Comparison of ENCODE assay signal across 17 mouse cellular contexts in genomic region chr7:133888926-133889920, GRCm38 (mm10).
DNase-seq lines count a peak whose midpoint lies in the region; ATAC-seq and TF ChIP-seq lines count a peak whose summit lies in the region.
"Had no signal": no experiment of that assay in that cellular context is flagged by ENCODE, and none has a peak within 500 bp of the region (broad histone marks: within the 10 kb centered on the region; RNA-seq: fewer than 3 reads in every experiment).

No protein-coding gene starts in this region.

- H3K4me2 ChIP-seq in lung, embryonic 14.5 days = no peak overlapping the region
- H3K4me2 ChIP-seq in lung, postnatal 0 days (replicated peaks; ENCODE audit: low read depth, low read length) = no peak overlapping the region
- H3K4me2 ChIP-seq in stomach, postnatal 0 days (replicated peaks; ENCODE audit: low read depth) = no peak overlapping the region
- H3K4me2 ChIP-seq: hindbrain, embryonic 14.5 days; limb, embryonic 13.5 days; lung, embryonic 15.5 days had no signal

- no peak for ATAC-seq in lung, embryonic 14.5 days (ENCODE audit: insufficient read depth)
- no peak for ATAC-seq in lung, postnatal 0 days
- ATAC-seq in stomach, postnatal 0 days (ENCODE audit: low FRiP score, low TSS enrichment) = 0 out of 2 replicates have a peak, but pooled peaks have one; percentile 10
- ATAC-seq: forebrain, embryonic 14.5 days had no signal

- no peaks in the 10 kb centered on the region for H3K9me3 ChIP-seq in lung, embryonic 14.5 days (ENCODE audit: low read depth, low read length)
- H3K9me3 ChIP-seq in lung, postnatal 0 days (ENCODE audit: low read length) = no peaks in the 10 kb centered on the region
- no peaks in the 10 kb centered on the region for H3K9me3 ChIP-seq in stomach, postnatal 0 days (ENCODE audit: control insufficient read depth, low read length)
- H3K9me3 ChIP-seq: limb, embryonic 13.5 days; lung, embryonic 15.5 days had no signal

- no peaks in the 10 kb centered on the region for H3K4me1 ChIP-seq in lung, embryonic 14.5 days (ENCODE audit: insufficient read depth)
- no peaks in the 10 kb centered on the region for H3K4me1 ChIP-seq in lung, postnatal 0 days (ENCODE audit: insufficient read depth, low read depth, low read length)
- no peaks in the 10 kb centered on the region for H3K4me1 ChIP-seq in stomach, postnatal 0 days (replicated peaks; ENCODE audit: control insufficient read depth, insufficient read depth)
- H3K4me1 ChIP-seq: limb, embryonic 13.5 days; lung, embryonic 15.5 days had no signal

- no peak overlapping the region for H3K9ac ChIP-seq in lung, embryonic 14.5 days
- H3K9ac ChIP-seq in lung, postnatal 0 days (replicated peaks; ENCODE audit: low read depth) = no peak overlapping the region
- no peak overlapping the region for H3K9ac ChIP-seq in stomach, postnatal 0 days (ENCODE audit: low read length)
- H3K9ac ChIP-seq: hindbrain, embryonic 14.5 days; limb, embryonic 13.5 days; lung, embryonic 15.5 days had no signal

- DNase-seq in adrenal gland, postnatal 10 days = peak; percentile 26
- DNase-seq in adrenal gland, postnatal 4 days (ENCODE audit: low spot score in 2 of 2) = no peak
- peak; percentile 12 for DNase-seq in lung, embryonic 14.5 days
- DNase-seq in lung, postnatal 0 days (ENCODE audit: low spot score) = no peak
- peak; percentile 53 to 64 for DNase-seq in gastrocnemius, postnatal 4 days (ENCODE audit: low spot score in 2 of 2)
- DNase-seq in stomach, postnatal 0 days (ENCODE audit: low spot score) = peak; percentile 10
- no peak for DNase-seq in cerebellum, adult 9-11 months
- no peak for DNase-seq in embryo, embryonic 10 days (ENCODE audit: low spot score)
- DNase-seq: cerebellum, adult 9-10 months; layer of hippocampus, postnatal 36 days; thymus, postnatal 4 days had no signal

- peaks cover 10% of the 10 kb centered on the region; the same call in 1 of the 2 replicates for H3K36me3 ChIP-seq in lung, embryonic 14.5 days (ENCODE audit: insufficient read depth)
- no peaks in the 10 kb centered on the region for H3K36me3 ChIP-seq in lung, postnatal 0 days (ENCODE audit: insufficient read depth, low read length)
- H3K36me3 ChIP-seq in stomach, postnatal 0 days (ENCODE audit: control insufficient read depth, insufficient read depth, low read length) = no peaks in the 10 kb centered on the region
- H3K36me3 ChIP-seq: limb, embryonic 13.5 days had no signal

- TF ChIP-seq CTCF in lung, embryonic 14.5 days (IDR thresholded peaks at IDR 0.05; ENCODE audit: low read depth) = no peak
- no peak for TF ChIP-seq CTCF in lung, postnatal 0 days (IDR thresholded peaks at IDR 0.05)
- no peak for TF ChIP-seq CTCF in stomach, postnatal 0 days (IDR thresholded peaks at IDR 0.05; ENCODE audit: low read depth)

- H3K27me3 ChIP-seq in lung, embryonic 14.5 days (ENCODE audit: insufficient read depth, low read length) = no peaks in the 10 kb centered on the region
- no peaks in the 10 kb centered on the region for H3K27me3 ChIP-seq in lung, postnatal 0 days (replicated peaks; ENCODE audit: insufficient read depth, low read length)
- H3K27me3 ChIP-seq in stomach, postnatal 0 days (ENCODE audit: control insufficient read depth, insufficient read depth, low read length) = no peaks in the 10 kb centered on the region
- H3K27me3 ChIP-seq: limb, embryonic 13.5 days; lung, embryonic 15.5 days had no signal

- H3K27ac ChIP-seq in lung, embryonic 14.5 days (ENCODE audit: low read depth) = no peak overlapping the region
- H3K27ac ChIP-seq in lung, postnatal 0 days (ENCODE audit: low read length) = no peak overlapping the region
- H3K27ac ChIP-seq in stomach, postnatal 0 days (replicated peaks) = no peak overlapping the region
- H3K27ac ChIP-seq: hindbrain, embryonic 14.5 days; kidney, postnatal 0 days; limb, embryonic 13.5 days; lung, embryonic 15.5 days had no signal

- WGBS in lung, embryonic 14.5 days = 78% methylated on average over 19 of the region's 19 CpGs
- WGBS in lung, postnatal 0 days = 83% methylated on average over 19 of the region's 19 CpGs
- WGBS in stomach, postnatal 0 days = 73% methylated on average over 19 of the region's 19 CpGs

- H3K4me3 ChIP-seq in lung, embryonic 14.5 days (ENCODE audit: low read depth, low read length) = no peak overlapping the region
- H3K4me3 ChIP-seq in lung, postnatal 0 days (ENCODE audit: low read depth, low read length) = no peak overlapping the region
- no peak overlapping the region for H3K4me3 ChIP-seq in stomach, postnatal 0 days (ENCODE audit: low read depth, low read length)
- H3K4me3 ChIP-seq: limb, embryonic 13.5 days; lung, embryonic 15.5 days; myocyte had no signal

- no peak for TF ChIP-seq EP300 in lung, postnatal 0 days (IDR thresholded peaks at IDR 0.05)
- no peak for TF ChIP-seq EP300 in stomach, postnatal 0 days (optimal IDR thresholded peaks at IDR 0.05)

Comparison
In these comparisons a context has a peak if more than half of its experiments do, and no peak if none do; other contexts are left out.
1. DNase-seq: peak in adrenal gland, postnatal 10 days (single experiment), lung, embryonic 14.5 days (single experiment), gastrocnemius, postnatal 4 days (2 of 2) and stomach, postnatal 0 days (single experiment); none in adrenal gland, postnatal 4 days (0 of 2), lung, postnatal 0 days (single experiment), cerebellum, adult 9-11 months (single experiment) and embryo, embryonic 10 days (single experiment).